Mouse (Mus musculus) kidney, adult 2 months (tissue): ENCODE results near the gene Tsga10ip.

Experiments used
- CTCF ChIP-seq: fragments of 200-500 bp; conservative IDR thresholded peaks from 2 replicates; pipeline ENCODE4 v1.5.1; 2011; ENCODE audit warnings: low read depth, mild to moderate bottlenecking, control low read depth, low read length, moderate library complexity, mixed read lengths; ENCODE audit not compliant: insufficient read depth, insufficient read length
- POLR2A ChIP-seq: fragments of 200-500 bp; IDR thresholded peaks from one replicate; pipeline ENCODE4 v1.6.1; 2011; ENCODE audit warnings: low read depth, low read length, control low read depth

DNA sequence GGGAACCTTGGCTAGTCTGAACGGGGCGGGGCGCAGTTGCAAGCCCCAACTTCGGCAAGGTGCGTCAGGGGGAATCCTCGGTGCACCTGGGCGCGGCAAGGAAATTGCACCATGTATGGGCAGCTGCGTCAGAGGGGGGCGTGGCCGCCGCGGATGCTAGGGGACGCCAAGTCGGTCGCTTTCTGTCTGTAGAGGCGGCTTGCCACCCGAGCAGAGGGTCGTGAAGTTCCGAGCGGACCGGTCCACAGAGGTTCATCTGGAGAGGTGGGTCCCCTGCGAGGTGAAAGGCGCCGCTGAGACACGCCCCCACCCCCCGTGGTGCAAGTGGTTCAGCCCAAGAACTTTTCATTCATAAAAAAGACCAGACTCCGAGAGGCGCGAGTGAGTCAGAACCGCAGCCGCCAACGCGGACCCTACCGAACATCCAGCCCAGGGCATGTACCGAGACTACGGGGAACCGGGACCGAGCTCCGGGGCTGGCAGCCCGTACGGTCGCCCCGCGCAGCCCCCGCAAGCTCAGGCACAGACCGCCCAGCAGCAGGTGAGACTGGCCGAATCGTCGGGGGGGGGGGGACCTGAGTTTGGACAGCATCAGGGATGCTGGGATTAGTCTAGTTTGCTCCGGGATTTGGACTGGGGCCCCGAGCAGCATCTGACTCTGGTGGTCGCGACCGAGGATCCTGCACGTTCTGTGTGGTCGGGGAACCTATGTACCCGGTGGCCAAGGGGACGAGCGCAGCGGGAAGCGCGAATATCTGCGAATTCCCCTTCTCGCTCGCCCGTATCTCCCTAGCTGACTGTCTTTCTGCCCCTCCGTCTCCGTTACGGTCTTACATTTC lies 45.4 kb upstream of the Tsga10ip start, which contains the start of gene Fosl1:
- no peak for TF ChIP-seq CTCF
- no peak for TF ChIP-seq POLR2A
